Mouse (Mus musculus): ENCODE measurements around the gene Cntnap2.

DNA sequence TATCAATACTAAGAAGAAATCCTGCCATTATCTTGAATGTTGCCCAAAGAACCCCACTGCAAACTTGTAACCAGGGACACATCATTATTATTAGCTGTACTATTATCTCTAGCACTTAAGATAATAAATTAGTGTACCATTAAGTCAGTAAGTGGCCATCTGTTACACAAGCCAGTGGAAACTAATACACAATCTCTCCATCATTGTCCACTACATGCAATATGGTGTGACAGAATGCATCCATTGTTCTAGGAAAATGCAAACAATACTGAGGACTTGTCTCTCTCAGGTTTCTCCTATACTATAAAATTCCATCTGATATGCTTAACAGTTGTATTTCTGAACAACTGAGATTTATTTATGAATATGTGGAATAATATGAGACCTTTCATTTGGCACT, 1355.0 kb downstream of the Cntnap2 start:
- TF ChIP-seq POLR2A (IDR thresholded peaks at IDR 0.05; ENCODE audit: borderline replicate concordance, low read depth, low read length) (no peak), CTCF (IDR thresholded peaks at IDR 0.05; ENCODE audit: low read depth, low read length) (no peak)
